Mouse (Mus musculus) MEL (cell line): ENCODE data around the gene Olfr1040. TPM values are rescaled to one million over a fixed set of nuclear protein-coding genes. Genes with fewer than 3 reads are reported as not detected.

Experiments
- DNase-seq: peaks from one replicate; pipeline ENCODE4 v3.0.0; 2011; ENCODE audit warnings: low read depth, low spot score
- H3K27ac ChIP-seq: 2 replicates; pipeline ENCODE4 v1.5.1; 2012; ENCODE audit warnings: low read depth, mild to moderate bottlenecking, control low read depth, low read length, moderate library complexity; ENCODE audit not compliant: control insufficient read depth
- H3K27me3 ChIP-seq, 2 experiments: fragments of 150-350 bp in 1 of 2; sonication (generic) in 1 of 2; 2 replicates each; pipeline ENCODE4 v1.6.1; 2012; ENCODE audit warnings: low read length in 2 of 2, mild to moderate bottlenecking in 2 of 2, improper control_type of control experiment in 1 of 2, moderate library complexity in 1 of 2; ENCODE audit not compliant: insufficient read depth in 2 of 2, control insufficient read depth in 1 of 2
- H3K36me3 ChIP-seq, 2 experiments: 2 replicates each; pipeline ENCODE4 v1.6.1; 2012 to 2014; ENCODE audit warnings: low read length in 2 of 2, improper control_type of control experiment in 1 of 2, inconsistent platforms in 1 of 2, mild to moderate bottlenecking in 1 of 2; ENCODE audit not compliant: insufficient read depth in 2 of 2, control insufficient read depth in 1 of 2
- H3K4me1 ChIP-seq, 2 experiments: fragments of 150-350 bp in 1 of 2; sonication (generic) in 1 of 2; 2 replicates each; pipeline ENCODE4 v1.6.1; 2012; ENCODE audit warnings: low read length in 2 of 2, improper control_type of control experiment in 1 of 2, mild to moderate bottlenecking in 1 of 2; ENCODE audit not compliant: insufficient read depth in 2 of 2, control insufficient read depth in 1 of 2
- H3K4me3 ChIP-seq, 2 experiments: fragments of 150-350 bp in 1 of 2; sonication (generic) in 1 of 2; 2 replicates each; pipeline ENCODE4 v1.5.1; 2012; ENCODE audit warnings: low read depth in 2 of 2, low read length in 2 of 2, mild to moderate bottlenecking in 2 of 2, moderate library complexity in 2 of 2, control low read depth in 1 of 2, improper control_type of control experiment in 1 of 2; ENCODE audit not compliant: control insufficient read depth in 1 of 2, insufficient read depth in 1 of 2
- H3K79me2 ChIP-seq: 2 replicates; pipeline ENCODE4 v1.6.1; 2012; ENCODE audit warnings: mild to moderate bottlenecking, low read length, moderate library complexity; ENCODE audit not compliant: control insufficient read depth, poor library complexity, insufficient read depth
- H3K9ac ChIP-seq: 2 replicates; pipeline ENCODE4 v1.6.1; 2012; ENCODE audit warnings: low read depth, mild to moderate bottlenecking, control low read depth, low read length, moderate library complexity; ENCODE audit not compliant: control insufficient read depth, poor library complexity, severe bottlenecking
- H3K9me3 ChIP-seq: fragments of 150-350 bp; sonication (generic); replicated peaks from 2 replicates; pipeline ENCODE4 v1.6.1; 2012; ENCODE audit warnings: mild to moderate bottlenecking, low read length, improper control_type of control experiment, moderate library complexity; ENCODE audit not compliant: insufficient read depth
- BHLHE40 ChIP-seq: IDR thresholded peaks from 2 replicates; pipeline ENCODE4 v1.6.1; 2012; ENCODE audit warnings: low read depth, mild to moderate bottlenecking, inconsistent platforms, low read length, improper control_type of control experiment, borderline replicate concordance
- CTCF ChIP-seq, 3 experiments: IDR thresholded peaks in 2 of 3; conservative IDR thresholded peaks in 1 of 3; 2 replicates each; pipeline ENCODE4 v1.5.1; 2011 to 2012; ENCODE audit warnings: low read length in 3 of 3, low read depth in 2 of 3, mild to moderate bottlenecking in 2 of 3, improper control_type of control experiment in 1 of 3, inconsistent platforms in 1 of 3, mixed read lengths in 1 of 3, moderate library complexity in 1 of 3; ENCODE audit not compliant: control insufficient read depth in 1 of 3, insufficient read depth in 1 of 3, poor library complexity in 1 of 3, severe bottlenecking in 1 of 3
- E2F4 ChIP-seq: IDR thresholded peaks from 2 replicates; pipeline ENCODE4 v1.6.1; 2011; ENCODE audit warnings: low read depth, low read length, improper control_type of control experiment, borderline replicate concordance
- ELF1 ChIP-seq: IDR thresholded peaks from 2 replicates; pipeline ENCODE4 v1.6.1; 2014; ENCODE audit warnings: low read depth, mild to moderate bottlenecking, inconsistent platforms, low read length, improper control_type of control experiment, moderate library complexity
- EP300 ChIP-seq, 2 experiments: IDR thresholded peaks; 2 replicates each; pipeline ENCODE4 v1.6.1; 2011; ENCODE audit warnings: improper control_type of control experiment in 2 of 2, low read length in 2 of 2, low read depth in 1 of 2, mild to moderate bottlenecking in 1 of 2
- ETS1 ChIP-seq: IDR thresholded peaks from 2 replicates; pipeline ENCODE4 v1.6.1; 2012; ENCODE audit warnings: low read depth, mild to moderate bottlenecking, inconsistent platforms, low read length, improper control_type of control experiment, moderate library complexity
- GABPA ChIP-seq: IDR thresholded peaks from 2 replicates; pipeline ENCODE4 v1.6.1; 2012; ENCODE audit warnings: low read depth, mild to moderate bottlenecking, inconsistent platforms, low read length, improper control_type of control experiment, moderate library complexity
- GATA1 ChIP-seq: IDR thresholded peaks from 2 replicates; pipeline ENCODE4 v1.6.1; 2011; ENCODE audit warnings: low read depth, low read length, improper control_type of control experiment
- HCFC1 ChIP-seq: IDR thresholded peaks from 2 replicates; pipeline ENCODE4 v1.6.1; 2012; ENCODE audit warnings: low read depth, mild to moderate bottlenecking, inconsistent platforms, low read length, improper control_type of control experiment, moderate library complexity
- JUND ChIP-seq: IDR thresholded peaks from 2 replicates; pipeline ENCODE4 v1.6.1; 2011; ENCODE audit warnings: low read depth, mild to moderate bottlenecking, improper control_type of control experiment, low read length
- MAFK ChIP-seq: IDR thresholded peaks from 2 replicates; pipeline ENCODE4 v1.6.1; 2011; ENCODE audit warnings: low read depth, mild to moderate bottlenecking, low read length, improper control_type of control experiment, borderline replicate concordance
- MAX ChIP-seq: IDR thresholded peaks from 2 replicates; pipeline ENCODE4 v1.6.1; 2011; ENCODE audit warnings: low read length, improper control_type of control experiment
- MAZ ChIP-seq: IDR thresholded peaks from 2 replicates; pipeline ENCODE4 v1.6.1; 2012; ENCODE audit warnings: low read depth, mild to moderate bottlenecking, inconsistent platforms, low read length, improper control_type of control experiment
- MEF2A ChIP-seq: IDR thresholded peaks from 2 replicates; pipeline ENCODE4 v1.6.1; 2014; ENCODE audit warnings: low read depth, mild to moderate bottlenecking, inconsistent platforms, low read length, improper control_type of control experiment; ENCODE audit not compliant: poor library complexity, insufficient replicate concordance, severe bottlenecking; ENCODE audit errors: extremely low read depth
- MYB ChIP-seq: IDR thresholded peaks from 2 replicates; pipeline ENCODE4 v1.6.1; 2011; ENCODE audit warnings: mild to moderate bottlenecking, low read depth, low read length, improper control_type of control experiment
- MYC ChIP-seq: IDR thresholded peaks from 2 replicates; pipeline ENCODE4 v1.6.1; 2011; ENCODE audit warnings: low read depth, mild to moderate bottlenecking, low read length, improper control_type of control experiment, moderate library complexity
- NELFE ChIP-seq: IDR thresholded peaks from 2 replicates; pipeline ENCODE4 v1.6.1; 2011; ENCODE audit warnings: low read depth, low read length, improper control_type of control experiment
- NRF1 ChIP-seq: IDR thresholded peaks from 2 replicates; pipeline ENCODE4 v1.6.1; 2014; ENCODE audit warnings: low read depth, mild to moderate bottlenecking, inconsistent platforms, low read length, improper control_type of control experiment, moderate library complexity; ENCODE audit not compliant: poor library complexity, insufficient read depth, severe bottlenecking
- POLR2AphosphoS5 ChIP-seq: IDR thresholded peaks from 2 replicates; pipeline ENCODE4 v1.6.1; 2012; ENCODE audit warnings: low read depth, borderline replicate concordance, mild to moderate bottlenecking, inconsistent platforms, low read length, moderate library complexity, mixed read lengths
- RAD21 ChIP-seq: IDR thresholded peaks from 2 replicates; pipeline ENCODE4 v1.6.1; 2011; ENCODE audit warnings: mild to moderate bottlenecking, low read depth, low read length, improper control_type of control experiment
- RCOR1 ChIP-seq: IDR thresholded peaks from 2 replicates; pipeline ENCODE4 v1.6.1; 2012; ENCODE audit warnings: low read depth, mild to moderate bottlenecking, inconsistent platforms, low read length, improper control_type of control experiment
- TCF12 ChIP-seq: IDR thresholded peaks from 2 replicates; pipeline ENCODE4 v1.6.1; 2014; ENCODE audit warnings: low read depth, mild to moderate bottlenecking, inconsistent platforms, low read length, improper control_type of control experiment, moderate library complexity
- UBTF ChIP-seq: IDR thresholded peaks from 2 replicates; pipeline ENCODE4 v1.6.1; 2012; ENCODE audit warnings: low read depth, mild to moderate bottlenecking, inconsistent platforms, low read length, improper control_type of control experiment, moderate library complexity, borderline replicate concordance; ENCODE audit not compliant: insufficient read depth
- USF2 ChIP-seq, 2 experiments: IDR thresholded peaks; 2 replicates each; pipeline ENCODE4 v1.6.1; 2011 to 2012; ENCODE audit warnings: improper control_type of control experiment in 2 of 2, low read length in 2 of 2, borderline replicate concordance in 1 of 2, inconsistent platforms in 1 of 2, low read depth in 1 of 2, mild to moderate bottlenecking in 1 of 2; ENCODE audit not compliant: insufficient read depth in 1 of 2
- ZC3H11A ChIP-seq: IDR thresholded peaks from 2 replicates; pipeline ENCODE4 v1.6.1; 2012; ENCODE audit warnings: low read depth, mild to moderate bottlenecking, inconsistent platforms, low read length, improper control_type of control experiment
- ZKSCAN1 ChIP-seq: IDR thresholded peaks from 2 replicates; pipeline ENCODE4 v1.6.1; 2012; ENCODE audit warnings: low read depth, mild to moderate bottlenecking, inconsistent platforms, low read length, improper control_type of control experiment, moderate library complexity
- ZMIZ1 ChIP-seq: IDR thresholded peaks from 2 replicates; pipeline ENCODE4 v1.6.1; 2012; ENCODE audit warnings: low read depth, mild to moderate bottlenecking, inconsistent platforms, low read length, improper control_type of control experiment, moderate library complexity
- polyA plus RNA-seq, 2 experiments: library from polyadenylated mRNA; stranded (reverse) in 1 of 2; unstranded in 1 of 2; fragments of >175 nt in 1 of 2; fragments of >200 nt in 1 of 2; gene quantifications; 2 replicates each; pipeline versions ENCODE4 v1.2.1 to v1.2.4; 2012; ENCODE audit warnings: low replicate concordance in 2 of 2, low read depth in 1 of 2; ENCODE audit not compliant: insufficient read length in 2 of 2, insufficient read depth in 1 of 2, missing spikeins in 1 of 2
- total RNA-seq: library from RNA; depleted of rRNA; stranded (reverse); fragments of 300-350 nt; gene quantifications from 2 replicates; pipeline ENCODE4 v1.2.3, GENCODE M21; 2012; rRNA removed

Olfr1040 gene
- not detected in 2 replicates for total RNA-seq
- not detected for polyA plus RNA-seq

GRCm38 (mm10) chr2:86146632-86147031 lies at the start of gene Olfr1040:
Olfr1040 (minus strand) TSS chr2:86146732.
- no peak for DNase-seq
- Histone ChIP-seq H3K79me2 (no peaks in the 10 kb centered on the region), H3K27ac (no peak within 1 kb of the TSS), H3K4me1 (no peaks in the 10 kb centered on the region), H3K4me3 (no peak within 1 kb of the TSS), H3K27me3 (no peaks in the 10 kb centered on the region), H3K36me3 (no peaks in the 10 kb centered on the region), H3K9ac (no peak within 1 kb of the TSS), H3K9me3 (no peaks in the 10 kb centered on the region)
- no peak for TF ChIP-seq BHLHE40
- TF ChIP-seq JUND: no peak
- TF ChIP-seq EP300 (IDR thresholded peaks at IDR 0.05; ENCODE audit: low read depth in 1 of 2, low read length in 2 of 2): no peak
- TF ChIP-seq MYC: no peak
- no peak for TF ChIP-seq RCOR1
- TF ChIP-seq GATA1: no peak
- no peak for TF ChIP-seq POLR2AphosphoS5
- no peak for TF ChIP-seq ZMIZ1
- no peak for TF ChIP-seq HCFC1
- TF ChIP-seq ZKSCAN1: no peak
- no peak for TF ChIP-seq TCF12
- TF ChIP-seq CTCF (IDR thresholded peaks at IDR 0.05 in 2 of 3, conservative IDR thresholded peaks at IDR 0.05 in 1 of 3; ENCODE audit: control insufficient read depth in 1 of 3, insufficient read depth in 1 of 3, low read depth in 2 of 3, low read length in 3 of 3, poor library complexity in 1 of 3, severe bottlenecking in 1 of 3): no peak
- no peak for TF ChIP-seq MAFK
- no peak for TF ChIP-seq RAD21
- TF ChIP-seq MEF2A: no peak
- TF ChIP-seq ZC3H11A: no peak
- TF ChIP-seq MAZ: no peak
- no peak for TF ChIP-seq USF2 (IDR thresholded peaks at IDR 0.05; ENCODE audit: borderline replicate concordance in 1 of 2, insufficient read depth in 1 of 2, low read depth in 1 of 2, low read length in 2 of 2)
- TF ChIP-seq GABPA: no peak

- Histone ChIP-seq H3K36me3 (no peaks in the 10 kb centered on the region), H3K9me3 (no peaks in the 10 kb centered on the region), H3K9ac (no peak overlapping the region), H3K27me3 (no peaks in the 10 kb centered on the region), H3K4me1 (no peaks in the 10 kb centered on the region), H3K79me2 (no peaks in the 10 kb centered on the region), H3K4me3 (no peak overlapping the region), H3K27ac (no peak overlapping the region)
- no peak for DNase-seq
- TF ChIP-seq RCOR1 (no peak), POLR2AphosphoS5 (no peak), NELFE (no peak), GATA1 (no peak), NRF1 (no peak), E2F4 (no peak), MYC (no peak), ZMIZ1 (no peak), MAX (no peak), JUND (no peak), MYB (no peak), UBTF (no peak), ELF1 (no peak), TCF12 (no peak), EP300 (IDR thresholded peaks at IDR 0.05; ENCODE audit: low read depth in 1 of 2, low read length in 2 of 2) (no peak), ETS1 (no peak), MAZ (no peak), MAFK (no peak)
- TF ChIP-seq, all 39 proteins: peak for 0
Measured at GRCm38 (mm10) chr2:86195863-86196262, 49.3 kb upstream of the Olfr1040 start.
